Mouse (Mus musculus): Measurements from ENCODE around the gene Caskin1. TPM values are rescaled to one million over a fixed set of nuclear protein-coding genes. Genes with fewer than 3 reads are reported as not detected.

Caskin1 gene
- polyA plus RNA-seq, 1 experiment from 2014 or later = 4.3 TPM

DNA sequence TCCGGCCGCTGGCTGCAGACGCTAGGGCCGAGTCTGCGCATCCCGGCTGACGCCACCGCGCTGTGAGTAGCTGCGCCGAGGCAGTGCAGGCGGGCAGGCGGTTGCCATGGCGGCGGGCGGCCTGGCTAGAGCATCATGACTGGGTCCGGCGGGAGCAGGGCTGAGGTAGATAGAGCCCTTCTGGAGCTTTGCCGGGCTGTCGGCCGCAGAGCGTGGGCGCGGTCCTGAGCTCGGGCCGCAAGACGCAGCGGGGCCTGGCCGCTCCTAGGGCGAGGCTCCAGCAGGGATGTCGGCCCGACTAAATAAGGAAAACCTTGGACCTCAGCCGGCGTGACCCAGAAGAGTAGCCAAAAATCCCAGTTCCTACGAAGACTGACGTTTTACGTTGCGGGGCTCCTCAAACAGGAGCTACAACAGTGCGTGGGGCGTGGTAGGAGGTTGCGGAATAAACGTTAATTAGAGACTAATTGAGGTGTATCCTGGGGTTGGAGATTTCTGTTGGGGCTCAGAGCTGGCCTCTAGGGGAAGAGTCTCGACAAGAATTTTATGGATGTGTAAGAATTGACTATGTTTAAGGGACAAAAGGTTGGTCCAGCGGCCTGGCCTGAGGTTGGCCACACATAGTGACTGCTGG, 62.1 kb downstream of the Caskin1 start:
- Histone ChIP-seq H3K4me1 (peaks cover 42% of the 10 kb centered on the region), H3K27me3 (ENCODE audit: poor library complexity, severe bottlenecking) (peaks cover 36% of the 10 kb centered on the region), H3K9me3 (no peaks in the 10 kb centered on the region), H3K36me3 (replicated peaks) (no peaks in the 10 kb centered on the region), H3K4me3 (peak overlapping the region; percentile 75), H3K27ac (peak overlapping the region; percentile 96)
- WGBS = under 1% methylated on average over 44 of the region's 44 CpGs
- peak; percentile 86 for DNase-seq (ENCODE audit: extremely low spot score, low spot score)

DNA sequence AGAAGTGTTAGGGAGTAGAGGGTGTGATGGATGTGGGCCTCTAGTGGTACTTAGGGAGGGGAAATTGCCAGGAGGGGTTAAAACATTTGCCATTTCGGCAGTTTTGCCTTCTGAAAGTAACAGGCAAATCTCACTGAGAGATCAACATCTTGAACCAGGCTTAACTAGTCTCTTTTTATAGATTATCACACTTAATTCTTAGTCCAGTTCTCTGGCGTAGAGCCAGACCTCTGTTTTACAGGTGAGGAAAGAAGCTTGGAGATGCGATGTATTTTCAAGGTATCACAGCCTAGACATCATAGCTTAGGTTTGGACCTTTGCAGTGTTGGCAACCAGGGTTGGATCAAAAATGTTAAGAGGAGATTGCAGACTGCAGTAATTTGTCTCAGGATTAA, 62.6 kb downstream of the Caskin1 start:
- DNase-seq (ENCODE audit: extremely low spot score, low spot score) = no peak
- H3K36me3 ChIP-seq (replicated peaks) = no peaks in the 10 kb centered on the region
- peak overlapping the region; percentile 96 for H3K27ac ChIP-seq
- H3K27me3 ChIP-seq (ENCODE audit: poor library complexity, severe bottlenecking) = peaks cover 33% of the 10 kb centered on the region
- WGBS = 63% methylated on average over 3 of the region's 3 CpGs
- H3K9me3 ChIP-seq = no peaks in the 10 kb centered on the region
- H3K4me1 ChIP-seq = peaks cover 42% of the 10 kb centered on the region
- H3K4me3 ChIP-seq = peak overlapping the region; percentile 75

DNA sequence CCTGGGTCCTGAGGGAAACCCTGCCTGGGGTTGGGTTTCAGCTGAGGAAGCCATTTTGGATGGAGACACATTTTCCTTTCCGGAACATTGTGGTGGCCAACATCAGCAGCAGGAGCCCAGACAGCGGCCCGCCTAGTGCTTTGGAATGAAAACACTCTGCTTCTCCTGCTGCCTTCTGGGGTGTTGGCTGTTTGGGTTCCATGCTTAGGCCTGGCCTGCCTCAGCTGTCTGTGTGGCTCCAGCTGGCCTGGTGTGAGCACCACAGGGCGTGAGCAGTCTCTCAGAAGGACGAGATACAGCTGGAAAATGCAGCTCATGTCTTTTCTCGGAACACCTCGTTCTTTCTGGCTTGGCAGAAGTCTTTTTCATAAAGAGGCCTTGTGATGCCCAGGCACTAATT, 68.7 kb downstream of the Caskin1 start:
- DNase-seq (ENCODE audit: extremely low spot score, low spot score) = no peak
- WGBS = 92% methylated on average over 7 of the region's 7 CpGs
- peaks cover 10% of the 10 kb centered on the region; the same call in 1 of the 2 replicates for H3K36me3 ChIP-seq (replicated peaks)
- no peaks in the 10 kb centered on the region for H3K27me3 ChIP-seq (ENCODE audit: poor library complexity, severe bottlenecking)
- 0 out of 2 replicates have a peak overlapping the region, but pooled peaks have one; percentile 8 for H3K27ac ChIP-seq
- H3K9me3 ChIP-seq = no peaks in the 10 kb centered on the region
- peaks cover 34% of the 10 kb centered on the region for H3K4me1 ChIP-seq
- H3K4me3 ChIP-seq = no peak overlapping the region

Other genes with a start within 250 kb of the Caskin1 start
- 126 and 128 TPM in 2 replicates for gene Ccnf, start 237.1 kb upstream of the Caskin1 start, polyA plus RNA-seq (2016; fragmentation: Nextera tagmentation; extraction: Ambion mirVana)
- not detected in 2 replicates for gene Abca17, start 137.5 kb upstream of the Caskin1 start, polyA plus RNA-seq (2016; fragmentation: Nextera tagmentation; extraction: Ambion mirVana)
- gene Abca3, start 136.7 kb upstream of the Caskin1 start, polyA plus RNA-seq (2016; fragmentation: Nextera tagmentation; extraction: Ambion mirVana) = 8.6 and 10.0 TPM in 2 replicates
- 493 and 501 TPM in 2 replicates for gene Rnps1, start 74.0 kb upstream of the Caskin1 start, polyA plus RNA-seq (2016; fragmentation: Nextera tagmentation; extraction: Ambion mirVana)
- gene Eci1, start 62.0 kb upstream of the Caskin1 start, polyA plus RNA-seq (2016; fragmentation: Nextera tagmentation; extraction: Ambion mirVana) = 84.1 and 89.4 TPM in 2 replicates
- 2.3 TPM in 2 replicates for gene Dnase1l2, start 45.5 kb upstream of the Caskin1 start, polyA plus RNA-seq (2016; fragmentation: Nextera tagmentation; extraction: Ambion mirVana)
- gene E4f1, start 18.3 kb upstream of the Caskin1 start, polyA plus RNA-seq (2016; fragmentation: Nextera tagmentation; extraction: Ambion mirVana) = 32.7 and 35.2 TPM in 2 replicates
- gene Pgp, start 18.2 kb upstream of the Caskin1 start, polyA plus RNA-seq (2016; fragmentation: Nextera tagmentation; extraction: Ambion mirVana) = 79.7 and 85.3 TPM in 2 replicates
- gene Bricd5, start 14.7 kb upstream of the Caskin1 start, polyA plus RNA-seq (2016; fragmentation: Nextera tagmentation; extraction: Ambion mirVana) = 0.23 and 0.25 TPM in 2 replicates
- gene Mlst8, start 9.5 kb upstream of the Caskin1 start, polyA plus RNA-seq (2016; fragmentation: Nextera tagmentation; extraction: Ambion mirVana) = 36.8 and 40.0 TPM in 2 replicates
- 128 and 132 TPM in 2 replicates for gene Traf7, start 39.3 kb downstream of the Caskin1 start, polyA plus RNA-seq (2016; fragmentation: Nextera tagmentation; extraction: Ambion mirVana)
- gene Rab26, start 45.6 kb downstream of the Caskin1 start, polyA plus RNA-seq (2016; fragmentation: Nextera tagmentation; extraction: Ambion mirVana) = 1.9 and 3.5 TPM in 2 replicates
- 12.9 and 16.3 TPM in 2 replicates for gene Pkd1, start 61.2 kb downstream of the Caskin1 start, polyA plus RNA-seq (2016; fragmentation: Nextera tagmentation; extraction: Ambion mirVana)
- 75.3 and 75.4 TPM in 2 replicates for gene Tsc2, start 144.0 kb downstream of the Caskin1 start, polyA plus RNA-seq (2016; fragmentation: Nextera tagmentation; extraction: Ambion mirVana)
- 26.9 and 29.5 TPM in 2 replicates for gene Nthl1, start 144.1 kb downstream of the Caskin1 start, polyA plus RNA-seq (2016; fragmentation: Nextera tagmentation; extraction: Ambion mirVana)
- gene Slc9a3r2, start 161.7 kb downstream of the Caskin1 start, polyA plus RNA-seq (2016; fragmentation: Nextera tagmentation; extraction: Ambion mirVana) = 25.9 and 27.1 TPM in 2 replicates
- not detected in 2 replicates for gene Npw, start 169.9 kb downstream of the Caskin1 start, polyA plus RNA-seq (2016; fragmentation: Nextera tagmentation; extraction: Ambion mirVana)
- 27.5 and 30.6 TPM in 2 replicates for gene Zfp598, start 181.1 kb downstream of the Caskin1 start, polyA plus RNA-seq (2016; fragmentation: Nextera tagmentation; extraction: Ambion mirVana)
- gene Syngr3, start 201.4 kb downstream of the Caskin1 start, polyA plus RNA-seq (2016; fragmentation: Nextera tagmentation; extraction: Ambion mirVana) = 9.7 and 11.0 TPM in 2 replicates
- 57.7 and 60.3 TPM in 2 replicates for gene Gfer, start 207.6 kb downstream of the Caskin1 start, polyA plus RNA-seq (2016; fragmentation: Nextera tagmentation; extraction: Ambion mirVana)
- gene Noxo1, start 207.6 kb downstream of the Caskin1 start, polyA plus RNA-seq (2016; fragmentation: Nextera tagmentation; extraction: Ambion mirVana) = 0.79 and 1.0 TPM in 2 replicates
- 162 and 167 TPM in 2 replicates for gene Tbl3, start 219.1 kb downstream of the Caskin1 start, polyA plus RNA-seq (2016; fragmentation: Nextera tagmentation; extraction: Ambion mirVana)
- gene Rnf151, start 229.5 kb downstream of the Caskin1 start, polyA plus RNA-seq (2016; fragmentation: Nextera tagmentation; extraction: Ambion mirVana) = 0.43 and 0.69 TPM in 2 replicates
- gene Rps2, start 229.5 kb downstream of the Caskin1 start, polyA plus RNA-seq (2016; fragmentation: Nextera tagmentation; extraction: Ambion mirVana) = 1,888 and 1,960 TPM in 2 replicates
- gene Ndufb10, start 235.9 kb downstream of the Caskin1 start, polyA plus RNA-seq (2016; fragmentation: Nextera tagmentation; extraction: Ambion mirVana) = 190 and 194 TPM in 2 replicates
- not detected in 2 replicates for gene Rpl3l, start 239.2 kb downstream of the Caskin1 start, polyA plus RNA-seq (2016; fragmentation: Nextera tagmentation; extraction: Ambion mirVana)
- 22.2 and 22.8 TPM in 2 replicates for gene Msrb1, start 248.0 kb downstream of the Caskin1 start, polyA plus RNA-seq (2016; fragmentation: Nextera tagmentation; extraction: Ambion mirVana)

Measured in forebrain, embryonic 10.5 days (tissue).